Mouse (Mus musculus) CH12.LX (cell line): Measurements from ENCODE around the gene Atrnl1. TPM values are rescaled to one million over a fixed set of nuclear protein-coding genes. Genes with fewer than 3 reads are reported as not detected.

ENCODE experiments used
- DNase-seq: peaks from one replicate; pipeline ENCODE4 v3.0.0-alpha.2; 2013; ENCODE audit errors: extremely low read depth
- H3K27ac ChIP-seq: 2 replicates; pipeline ENCODE4 v1.5.1; 2012; ENCODE audit warnings: low read depth, mild to moderate bottlenecking, control low read depth, moderate library complexity; ENCODE audit not compliant: insufficient read depth
- H3K27me3 ChIP-seq: replicated peaks from 2 replicates; pipeline ENCODE3; 2012; ENCODE audit warnings: inconsistent platforms
- H3K36me3 ChIP-seq, 2 experiments: replicated peaks in 1 of 2; 2 replicates each; pipeline versions ENCODE3 to v1.6.1; 2012; ENCODE audit warnings: inconsistent platforms in 1 of 2, low read length in 1 of 2, mild to moderate bottlenecking in 1 of 2, mixed read lengths in 1 of 2, moderate library complexity in 1 of 2; ENCODE audit not compliant: control insufficient read depth in 1 of 2, insufficient read depth in 1 of 2
- H3K4me1 ChIP-seq, 2 experiments: 2 replicates each; pipeline ENCODE4 v1.6.1; 2012; ENCODE audit warnings: inconsistent platforms in 1 of 2, moderate library complexity in 1 of 2; ENCODE audit not compliant: insufficient read depth in 2 of 2, control insufficient read depth in 1 of 2
- H3K4me2 ChIP-seq: 2 replicates; pipeline ENCODE4 v1.6.1; 2012; ENCODE audit warnings: low read depth, mild to moderate bottlenecking, control low read depth; ENCODE audit not compliant: poor library complexity, insufficient read depth, severe bottlenecking
- H3K4me3 ChIP-seq, 3 experiments: fragments of 150-350 bp in 1 of 3; sonication (generic) in 1 of 3; replicated peaks in 1 of 3; 2 replicates each; pipeline versions ENCODE3 to v1.5.1; 2011 to 2012; ENCODE audit warnings: low read depth in 2 of 3, low read length in 2 of 3, mild to moderate bottlenecking in 2 of 3, moderate library complexity in 2 of 3, control low read depth in 1 of 3, improper control_type of control experiment in 1 of 3, inconsistent platforms in 1 of 3, mixed read lengths in 1 of 3; ENCODE audit not compliant: poor library complexity in 1 of 3
- H3K79me2 ChIP-seq: replicated peaks from 2 replicates; pipeline ENCODE4 v1.6.1; 2012; ENCODE audit warnings: mild to moderate bottlenecking, moderate library complexity; ENCODE audit not compliant: control insufficient read depth, poor library complexity, insufficient read depth, severe bottlenecking; ENCODE audit errors: extremely low read depth
- H3K9ac ChIP-seq: 2 replicates; pipeline ENCODE4 v1.6.1; 2012; ENCODE audit warnings: low read depth, mild to moderate bottlenecking, control low read depth, moderate library complexity; ENCODE audit not compliant: insufficient read depth
- H3K9me3 ChIP-seq: replicated peaks from 2 replicates; pipeline ENCODE3; 2012; ENCODE audit warnings: low read length, inconsistent platforms, mixed read lengths
- BHLHE40 ChIP-seq: IDR thresholded peaks from 2 replicates; pipeline ENCODE4 v1.6.1; 2011; ENCODE audit warnings: mild to moderate bottlenecking, low read depth, low read length, improper control_type of control experiment
- CHD1 ChIP-seq: IDR thresholded peaks from 2 replicates; pipeline ENCODE4 v1.6.1; 2012; ENCODE audit warnings: low read depth, low read length, improper control_type of control experiment, inconsistent platforms
- E2F4 ChIP-seq: IDR thresholded peaks from 2 replicates; pipeline ENCODE4 v1.6.1; 2011; ENCODE audit warnings: low read depth, low read length, improper control_type of control experiment; ENCODE audit not compliant: insufficient replicate concordance
- GABPA ChIP-seq: IDR thresholded peaks from 2 replicates; pipeline ENCODE4 v1.6.1; 2012; ENCODE audit warnings: low read depth, low read length, improper control_type of control experiment, inconsistent platforms; ENCODE audit not compliant: insufficient replicate concordance
- IRF4 ChIP-seq: IDR thresholded peaks from 2 replicates; pipeline ENCODE4 v1.6.1; 2014; ENCODE audit warnings: low read depth, mild to moderate bottlenecking, inconsistent platforms, low read length, improper control_type of control experiment
- JUN ChIP-seq: IDR thresholded peaks from 2 replicates; pipeline ENCODE4 v1.6.1; 2011; ENCODE audit warnings: low read depth, mild to moderate bottlenecking, low read length, improper control_type of control experiment, moderate library complexity; ENCODE audit not compliant: insufficient read depth
- JUND ChIP-seq: conservative IDR thresholded peaks from 2 replicates; pipeline ENCODE4 v1.6.1; 2011; ENCODE audit warnings: low read depth, low read length, improper control_type of control experiment
- MAFK ChIP-seq: IDR thresholded peaks from 2 replicates; pipeline ENCODE4 v1.6.1; 2011; ENCODE audit warnings: low read length, improper control_type of control experiment; ENCODE audit not compliant: insufficient replicate concordance
- MEF2A ChIP-seq: IDR thresholded peaks from 2 replicates; pipeline ENCODE4 v1.6.1; 2014; ENCODE audit warnings: low read depth, mild to moderate bottlenecking, inconsistent platforms, low read length, improper control_type of control experiment, borderline replicate concordance
- NELFE ChIP-seq: IDR thresholded peaks from 2 replicates; pipeline ENCODE4 v1.6.1; 2011; ENCODE audit warnings: low read depth, low read length, improper control_type of control experiment
- PAX5 ChIP-seq: IDR thresholded peaks from 2 replicates; pipeline ENCODE4 v1.6.1; 2012; ENCODE audit warnings: low read length, inconsistent platforms, mixed read lengths
- RAD21 ChIP-seq: IDR thresholded peaks from 2 replicates; pipeline ENCODE4 v1.6.1; 2011; ENCODE audit warnings: low read depth, mild to moderate bottlenecking, low read length, improper control_type of control experiment, moderate library complexity
- UBTF ChIP-seq: IDR thresholded peaks from 2 replicates; pipeline ENCODE4 v1.6.1; 2012; ENCODE audit warnings: low read depth, mild to moderate bottlenecking, inconsistent platforms, low read length, improper control_type of control experiment, moderate library complexity
- ZMIZ1 ChIP-seq: IDR thresholded peaks from 2 replicates; pipeline ENCODE4 v1.6.1; 2012; ENCODE audit warnings: low read depth, mild to moderate bottlenecking, inconsistent platforms, low read length, improper control_type of control experiment
- dilution Hi-C: fragments of 300-500 bp; cut with MboI; formaldehyde crosslinking; loops from 2 replicates; pipeline ENCODE4 v1.14.3; 2020; ENCODE audit warnings: low sequenced_read_pairs; ENCODE audit not compliant: extremely low pct_unique_long_range_greater_than_20kb, extremely low pct_ligation_motif_present
- in situ Hi-C: fragments of 300-500 bp; cut with MboI; formaldehyde crosslinking; loops from 3 replicates; pipeline ENCODE4 v1.14.3; 2019; ENCODE audit warnings: low sequenced_read_pairs, low pct_ligation_motif_present, low pct_unique_long_range_greater_than_20kb, mixed read lengths
- polyA plus RNA-seq: library from polyadenylated mRNA; unstranded; fragments of >175 nt; gene quantifications from 2 replicates; pipeline ENCODE4 v1.2.1, GENCODE M21; 2012; ENCODE audit warnings: low read depth; ENCODE audit not compliant: insufficient read length
- total RNA-seq, 2 experiments: library from RNA; depleted of rRNA; stranded (reverse); fragments of 300-350 nt in 1 of 2; fragments of >200 nt in 1 of 2; gene quantifications; 2 replicates each; pipeline ENCODE4 v1.2.3; 2012 to 2014

The Atrnl1 gene
- total and polyA plus RNA-seq, 3 experiments, result 1.9 TPM

GRCm38 (mm10) chr19:57752189-57752588, 141.4 kb downstream of the Atrnl1 start:
- Histone ChIP-seq H3K79me2 (no peaks in the 10 kb centered on the region), H3K27ac (no peak overlapping the region), H3K9ac (no peak overlapping the region; the same call in 1 of the 2 replicates), H3K27me3 (no peaks in the 10 kb centered on the region), H3K4me1 (peaks cover 0 to 2% of the 10 kb centered on the region in 2 experiments; a peak in 1 of 4 replicates), H3K36me3 (peaks cover 0 to 2% of the 10 kb centered on the region in 2 experiments), H3K9me3 (no peaks in the 10 kb centered on the region), H3K4me3 (peak overlapping the region in 1 of 3 experiments; percentile 13), H3K4me2 (peak overlapping the region; percentile 64)
- dilution Hi-C loops (no loop called here), in situ Hi-C loops (no loop called here)
- no peak for DNase-seq
- no peak for TF ChIP-seq RAD21
- peak; percentile 92 for TF ChIP-seq MAFK

- H3K36me3 ChIP-seq, result peaks cover 0 to 11% of the 10 kb centered on the region in 2 experiments
- in situ Hi-C loops, result no loop called here
- no peaks in the 10 kb centered on the region for H3K79me2 ChIP-seq
- DNase-seq, result peak; percentile 54
- H3K27ac ChIP-seq, result peak overlapping the region; percentile 30; the same call in 1 of the 2 replicates
- peaks cover 10 to 23% of the 10 kb centered on the region in 2 experiments for H3K4me1 ChIP-seq
- TF ChIP-seq GABPA (no peak), UBTF (no peak), NELFE (no peak), JUND (peak; percentile 71), MEF2A (no peak), IRF4 (0 out of 2 replicates have a peak, but pooled peaks have one; percentile 6), BHLHE40 (no peak), JUN (0 out of 2 replicates have a peak, but pooled peaks have one; percentile 5), CHD1 (no peak), ZMIZ1 (no peak), RAD21 (no peak), PAX5 (no peak), E2F4 (no peak)
- no peaks in the 10 kb centered on the region for H3K27me3 ChIP-seq
- no peak overlapping the region for H3K4me2 ChIP-seq
- H3K9me3 ChIP-seq, result peaks cover 11% of the 10 kb centered on the region
- H3K9ac ChIP-seq, result no peak overlapping the region
- dilution Hi-C loops, result no loop called here
- H3K4me3 ChIP-seq, result no peak overlapping the region
Observed at GRCm38 (mm10) chr19:57762526-57762925, 151.7 kb downstream of the Atrnl1 start.
